Mouse (Mus musculus): ENCODE data around the gene Shisa8. TPM values are rescaled to one million over a fixed set of nuclear protein-coding genes. Genes with fewer than 3 reads are reported as not detected.

Shisa8 gene
- polyA plus RNA-seq, 1 experiment from 2014 or later: 0.21 TPM

- ATAC-seq (ENCODE audit: extremely low read depth, insufficient number of reproducible peaks, low FRiP score, low TSS enrichment): no peak
- no peak overlapping the region for H3K4me3 ChIP-seq
Measured at GRCm38 (mm10) chr15:82236565-82236964, 23.9 kb upstream of the Shisa8 start.

GRCm38 (mm10) chr15:82235661-82236060 lies 23.0 kb upstream of the Shisa8 start:
- ATAC-seq (ENCODE audit: extremely low read depth, insufficient number of reproducible peaks, low FRiP score, low TSS enrichment): no peak
- H3K9ac ChIP-seq: no peak overlapping the region
- 56% methylated on average over 10 of the region's 10 CpGs for WGBS

More at GRCm38 (mm10) chr15:82236565-82236964, 23.9 kb upstream of the Shisa8 start:
- H3K36me3 ChIP-seq: peaks cover 34% of the 10 kb centered on the region
- WGBS: 13% methylated on average over 5 of the region's 5 CpGs
- no peak overlapping the region for H3K9ac ChIP-seq
- peaks cover 8% of the 10 kb centered on the region; the same call in 1 of the 2 replicates for H3K27me3 ChIP-seq (replicated peaks)
- H3K4me2 ChIP-seq: no peak overlapping the region
- H3K4me1 ChIP-seq: peaks cover 4% of the 10 kb centered on the region; the same call in 1 of the 2 replicates
- H3K27ac ChIP-seq (replicated peaks): no peak overlapping the region
- no peaks in the 10 kb centered on the region for H3K9me3 ChIP-seq

GRCm38 (mm10) chr15:82232651-82233050 lies 20.0 kb upstream of the Shisa8 start:
- H3K27me3 ChIP-seq (replicated peaks): peaks cover 24% of the 10 kb centered on the region; the same call in 1 of the 2 replicates
- H3K36me3 ChIP-seq: peaks cover 17% of the 10 kb centered on the region
- no peaks in the 10 kb centered on the region for H3K9me3 ChIP-seq
- no peak overlapping the region for H3K4me3 ChIP-seq
- H3K27ac ChIP-seq (replicated peaks): no peak overlapping the region
- ATAC-seq (ENCODE audit: extremely low read depth, insufficient number of reproducible peaks, low FRiP score, low TSS enrichment): no peak
- H3K4me1 ChIP-seq: peaks cover 20% of the 10 kb centered on the region
- WGBS: 68% methylated on average over 4 of the region's 4 CpGs
- no peak overlapping the region for H3K9ac ChIP-seq
- no peak overlapping the region for H3K4me2 ChIP-seq

More at GRCm38 (mm10) chr15:82235661-82236060, 23.0 kb upstream of the Shisa8 start:
- H3K4me2 ChIP-seq: no peak overlapping the region
- H3K27ac ChIP-seq (replicated peaks): no peak overlapping the region
- H3K4me3 ChIP-seq: no peak overlapping the region
- peaks cover 34% of the 10 kb centered on the region for H3K36me3 ChIP-seq
- peaks cover 10% of the 10 kb centered on the region; the same call in 1 of the 2 replicates for H3K27me3 ChIP-seq (replicated peaks)
- H3K9me3 ChIP-seq: no peaks in the 10 kb centered on the region
- H3K4me1 ChIP-seq: peaks cover 4% of the 10 kb centered on the region; the same call in 1 of the 2 replicates

- peaks cover 25% of the 10 kb centered on the region; the same call in 1 of the 2 replicates for H3K27me3 ChIP-seq (replicated peaks)
- H3K27ac ChIP-seq (replicated peaks): no peak overlapping the region
- WGBS: 62% methylated on average over 11 of the region's 11 CpGs
- H3K4me1 ChIP-seq: peaks cover 20% of the 10 kb centered on the region
- H3K36me3 ChIP-seq: peaks cover 12% of the 10 kb centered on the region
- no peaks in the 10 kb centered on the region for H3K9me3 ChIP-seq
- ATAC-seq (ENCODE audit: extremely low read depth, insufficient number of reproducible peaks, low FRiP score, low TSS enrichment): no peak
- no peak overlapping the region for H3K4me3 ChIP-seq
- H3K4me2 ChIP-seq: no peak overlapping the region
- no peak overlapping the region for H3K9ac ChIP-seq
Measured at GRCm38 (mm10) chr15:82231591-82232378, 19.2 kb upstream of the Shisa8 start.

- peaks cover 30% of the 10 kb centered on the region for H3K27me3 ChIP-seq (replicated peaks)
- H3K4me2 ChIP-seq: no peak overlapping the region
- H3K4me1 ChIP-seq: peaks cover 20% of the 10 kb centered on the region
- no peak overlapping the region for H3K27ac ChIP-seq (replicated peaks)
- no peaks in the 10 kb centered on the region for H3K9me3 ChIP-seq
- ATAC-seq (ENCODE audit: extremely low read depth, insufficient number of reproducible peaks, low FRiP score, low TSS enrichment): no peak
- WGBS: 80% methylated on average over 4 of the region's 4 CpGs
- no peak overlapping the region for H3K4me3 ChIP-seq
- H3K9ac ChIP-seq: no peak overlapping the region
- H3K36me3 ChIP-seq: peaks cover 12% of the 10 kb centered on the region
Measured at GRCm38 (mm10) chr15:82231100-82231499, 18.5 kb upstream of the Shisa8 start.

GRCm38 (mm10) chr15:82230098-82230611 lies 17.5 kb upstream of the Shisa8 start:
- H3K4me1 ChIP-seq: peaks cover 16% of the 10 kb centered on the region
- H3K4me3 ChIP-seq: no peak overlapping the region
- no peak overlapping the region for H3K27ac ChIP-seq (replicated peaks)
- H3K27me3 ChIP-seq (replicated peaks): peaks cover 40% of the 10 kb centered on the region
- H3K36me3 ChIP-seq: peaks cover 12% of the 10 kb centered on the region
- H3K9me3 ChIP-seq: no peaks in the 10 kb centered on the region
- no peak for ATAC-seq (ENCODE audit: extremely low read depth, insufficient number of reproducible peaks, low FRiP score, low TSS enrichment)
- H3K4me2 ChIP-seq: no peak overlapping the region
- WGBS: 68% methylated on average over 6 of the region's 6 CpGs
- H3K9ac ChIP-seq: no peak overlapping the region

GRCm38 (mm10) chr15:82229542-82230045 lies 17.0 kb upstream of the Shisa8 start:
- H3K27me3 ChIP-seq (replicated peaks): peaks cover 40% of the 10 kb centered on the region
- no peaks in the 10 kb centered on the region for H3K9me3 ChIP-seq
- no peak overlapping the region for H3K4me3 ChIP-seq
- 27% methylated on average over 11 of the region's 11 CpGs for WGBS
- ATAC-seq (ENCODE audit: extremely low read depth, insufficient number of reproducible peaks, low FRiP score, low TSS enrichment): no peak
- no peak overlapping the region for H3K27ac ChIP-seq (replicated peaks)
- peak overlapping the region; percentile 38; the same call in 1 of the 2 replicates for H3K9ac ChIP-seq
- H3K4me1 ChIP-seq: peaks cover 17% of the 10 kb centered on the region
- no peak overlapping the region for H3K4me2 ChIP-seq
- H3K36me3 ChIP-seq: peaks cover 12% of the 10 kb centered on the region

GRCm38 (mm10) chr15:82225769-82226168 lies 13.2 kb upstream of the Shisa8 start:
- ATAC-seq (ENCODE audit: extremely low read depth, insufficient number of reproducible peaks, low FRiP score, low TSS enrichment): no peak
- H3K9ac ChIP-seq: no peak overlapping the region

GRCm38 (mm10) chr15:82224602-82225215 lies 12.1 kb upstream of the Shisa8 start:
- H3K4me2 ChIP-seq: peak overlapping the region; percentile 74
- 33% methylated on average over 7 of the region's 7 CpGs for WGBS
- H3K27ac ChIP-seq (replicated peaks): no peak overlapping the region
- H3K27me3 ChIP-seq (replicated peaks): peaks cover 75% of the 10 kb centered on the region
- no peaks in the 10 kb centered on the region for H3K9me3 ChIP-seq
- peak overlapping the region; percentile 45 for H3K4me3 ChIP-seq
- peaks cover 24% of the 10 kb centered on the region for H3K4me1 ChIP-seq
- no peaks in the 10 kb centered on the region for H3K36me3 ChIP-seq
- H3K9ac ChIP-seq: no peak overlapping the region
- no peak for ATAC-seq (ENCODE audit: extremely low read depth, insufficient number of reproducible peaks, low FRiP score, low TSS enrichment)

More at GRCm38 (mm10) chr15:82225769-82226168, 13.2 kb upstream of the Shisa8 start:
- peaks cover 75% of the 10 kb centered on the region for H3K27me3 ChIP-seq (replicated peaks)
- H3K36me3 ChIP-seq: no peaks in the 10 kb centered on the region
- H3K4me3 ChIP-seq: no peak overlapping the region
- H3K4me2 ChIP-seq: no peak overlapping the region
- peaks cover 34% of the 10 kb centered on the region for H3K4me1 ChIP-seq
- no peaks in the 10 kb centered on the region for H3K9me3 ChIP-seq
- WGBS: 77% methylated on average over 5 of the region's 5 CpGs
- H3K27ac ChIP-seq (replicated peaks): no peak overlapping the region

- under 1% methylated on average over 42 of the region's 44 CpGs for WGBS
- Histone ChIP-seq H3K9me3 (no peaks in the 10 kb centered on the region), H3K27ac (replicated peaks) (no peak within 1 kb of the TSS), H3K27me3 (replicated peaks) (peaks cover 77% of the 10 kb centered on the region), H3K36me3 (no peaks in the 10 kb centered on the region), H3K9ac (peak within 1 kb of the TSS; percentile 65), H3K4me3 (peak within 1 kb of the TSS; percentile 45), H3K4me1 (peaks cover 18% of the 10 kb centered on the region), H3K4me2 (peak within 1 kb of the TSS; percentile 74)
- ATAC-seq (ENCODE audit: extremely low read depth, insufficient number of reproducible peaks, low FRiP score, low TSS enrichment): peak; percentile 11; the same call in 1 of the 2 replicates
Measured at GRCm38 (mm10) chr15:82223657-82224601, 11.3 kb upstream of the Shisa8 start, which contains the start of gene Tnfrsf13c. Gene Tnfrsf13c (minus strand): TSS chr15:82224369.

All from heart, embryonic 13.5 days (tissue).